Mouse (Mus musculus) liver, embryonic 14.5 days (tissue): ENCODE data around the gene Inka1. TPM values are rescaled to one million over a fixed set of nuclear protein-coding genes. Genes with fewer than 3 reads are reported as not detected.
A peak's percentile ranks its signal among the peaks of the same experiment; 100 is the strongest.

Experiments used
- ATAC-seq: fragments of 200-750 bp; cut with Nextera tagmentation; 2 replicates; pipeline ENCODE4 v1.8.0; 2017; ENCODE audit warnings: moderate number of reproducible peaks, mild to moderate bottlenecking, moderate library complexity; ENCODE audit not compliant: insufficient read depth
- DNase-seq, 3 experiments: peaks; one replicate each; pipeline ENCODE4 v3.0.0-alpha.2; 2012 to 2013; ENCODE audit warnings: low read depth in 3 of 3, low spot score in 3 of 3
- H3K27ac ChIP-seq: fragments of 300-500 bp; sonication (generic); 2 replicates; pipeline ENCODE4 v1.5.1; 2014; ENCODE audit warnings: moderate library complexity, mild to moderate bottlenecking, control low read depth, inconsistent platforms
- H3K27me3 ChIP-seq: fragments of 300-500 bp; sonication (generic); 2 replicates; pipeline ENCODE4 v1.6.1; 2014; ENCODE audit warnings: mild to moderate bottlenecking, low read length, moderate library complexity; ENCODE audit not compliant: control insufficient read depth, insufficient read depth
- H3K36me3 ChIP-seq: fragments of 300-500 bp; sonication (generic); replicated peaks from 2 replicates; pipeline ENCODE4 v1.6.1; 2014; ENCODE audit warnings: low read depth; ENCODE audit not compliant: control insufficient read depth, insufficient read depth
- H3K4me1 ChIP-seq, 2 experiments: fragments of 200-500 bp in 1 of 2; fragments of 300-500 bp in 1 of 2; sonication (generic) in 1 of 2; replicated peaks; 2 replicates each; pipeline ENCODE4 v1.6.1; 2012 to 2014; ENCODE audit warnings: antibody characterized with exemption in 1 of 2, inconsistent platforms in 1 of 2, low read length in 1 of 2; ENCODE audit not compliant: control insufficient read depth in 2 of 2, insufficient read depth in 2 of 2
- H3K4me2 ChIP-seq: fragments of 300-500 bp; sonication (generic); 2 replicates; pipeline ENCODE4 v1.6.1; 2014; ENCODE audit warnings: low read depth, mild to moderate bottlenecking, control low read depth, moderate library complexity
- H3K4me3 ChIP-seq, 2 experiments: fragments of 200-500 bp in 1 of 2; fragments of 300-500 bp in 1 of 2; sonication (generic) in 1 of 2; 2 replicates each; pipeline ENCODE4 v1.5.1; 2012 to 2014; ENCODE audit warnings: low read depth in 2 of 2, low read length in 2 of 2, mild to moderate bottlenecking in 2 of 2, control low read depth in 1 of 2, inconsistent platforms in 1 of 2, moderate library complexity in 1 of 2; ENCODE audit not compliant: insufficient read depth in 1 of 2
- H3K9ac ChIP-seq: fragments of 300-500 bp; sonication (generic); replicated peaks from 2 replicates; pipeline ENCODE4 v1.6.1; 2014; ENCODE audit warnings: mild to moderate bottlenecking, control low read depth, moderate library complexity
- H3K9me3 ChIP-seq: fragments of 300-500 bp; sonication (generic); 2 replicates; pipeline ENCODE4 v1.6.1; 2016; ENCODE audit warnings: low read length, mixed read lengths; ENCODE audit not compliant: control insufficient read depth
- CTCF ChIP-seq: IDR thresholded peaks from 2 replicates; pipeline ENCODE4 v1.5.1; 2016; ENCODE audit warnings: antibody characterized with exemption, low read depth, control low read depth
- EP300 ChIP-seq: IDR thresholded peaks from 2 replicates; pipeline ENCODE4 v1.6.1; 2016; ENCODE audit warnings: antibody characterized with exemption, low read depth
- WGBS: fragments of 180-500 bp; shearing (Covaris S2); extraction: QIAGEN DNeasy Blood & Tissue Kit; methylation state at CpG from one replicate; pipeline ENCODE4 v1.1.7; 2014; ENCODE audit not compliant: insufficient replicate concordance; 5-methylcytosine and 5-hydroxymethylcytosine counted together
- polyA plus RNA-seq, 2 experiments: library from polyadenylated mRNA; depleted of rRNA in 1 of 2; stranded (reverse) in 1 of 2; unstranded in 1 of 2; fragments of >200 nt; fragmentation: Nextera tagmentation in 1 of 2; extraction: Ambion mirVana in 1 of 2; gene quantifications; 2 replicates each; pipeline versions ENCODE4 v1.2.1 to v1.2.3; 2012 to 2014

Inka1 gene
- polyA plus RNA-seq, 2 experiments, result 33.0 to 51.6 TPM

DNA sequence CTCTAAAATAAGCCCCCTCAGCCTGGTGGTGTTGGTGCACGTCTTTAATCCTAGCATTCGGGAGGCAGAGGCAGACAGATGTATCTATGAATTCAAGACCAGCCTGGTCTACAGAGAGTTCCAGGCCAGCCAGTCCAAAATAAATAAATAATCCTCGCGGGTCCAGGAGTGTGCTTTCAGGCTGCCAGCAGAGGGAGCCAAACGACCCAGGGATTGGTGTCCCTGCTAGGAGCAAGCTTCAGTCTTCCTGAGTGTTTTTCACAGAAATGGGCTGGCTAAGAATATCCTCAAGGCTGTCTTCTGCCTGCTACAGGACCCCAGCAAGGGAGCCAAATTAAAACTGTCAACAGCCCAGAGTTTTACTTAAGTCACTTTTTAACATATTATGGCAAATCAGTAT is 22.0 kb downstream of the Inka1 start:
- Histone ChIP-seq H3K4me1 (peaks cover 0 to 4% of the 10 kb centered on the region in 2 experiments; a peak in 2 of 4 replicates), H3K4me3 (no peak overlapping the region), H3K9me3 (no peaks in the 10 kb centered on the region), H3K27ac (peak overlapping the region; percentile 21), H3K36me3 (peaks cover 33% of the 10 kb centered on the region), H3K9ac (no peak overlapping the region; the same call in 1 of the 2 replicates), H3K27me3 (no peaks in the 10 kb centered on the region), H3K4me2 (no peak overlapping the region)
- WGBS, result 12% methylated on average over 5 of the region's 5 CpGs
- ATAC-seq (peak; percentile 70), DNase-seq (peak; percentile 70 to 77 (median 71))
- TF ChIP-seq CTCF (peak; percentile 98), EP300 (peak; percentile 48; the same call in 1 of the 2 replicates)

DNA sequence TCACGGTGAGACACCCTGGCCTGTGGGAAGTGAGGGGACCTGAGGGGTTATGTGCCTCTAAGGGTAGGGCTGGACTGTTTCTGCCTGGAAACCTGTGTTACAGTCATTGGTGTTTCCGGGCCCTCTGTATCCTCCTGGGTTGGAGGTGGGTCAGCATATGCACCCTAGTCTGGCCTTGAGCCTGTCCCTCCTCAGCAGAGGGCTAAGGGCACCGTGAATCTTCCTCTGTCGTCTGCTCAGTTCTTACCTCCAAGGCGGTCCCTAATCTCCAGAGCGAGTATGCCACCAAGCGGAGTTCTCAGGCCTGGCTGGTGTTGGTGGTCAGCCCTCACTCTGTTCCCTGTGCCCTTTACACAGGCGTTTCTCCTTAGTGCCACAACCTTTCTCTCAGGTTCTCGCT is 22.8 kb downstream of the Inka1 start:
- 84% methylated on average over 9 of the region's 9 CpGs for WGBS
- Histone ChIP-seq H3K4me1 (peaks cover 0 to 4% of the 10 kb centered on the region in 2 experiments; a peak in 2 of 4 replicates), H3K27ac (no peak overlapping the region), H3K4me3 (no peak overlapping the region), H3K27me3 (no peaks in the 10 kb centered on the region), H3K9ac (no peak overlapping the region), H3K9me3 (no peaks in the 10 kb centered on the region), H3K4me2 (no peak overlapping the region), H3K36me3 (peaks cover 37% of the 10 kb centered on the region)
- DNase-seq (no peak), ATAC-seq (no peak)
- no peak for TF ChIP-seq EP300
- no peak for TF ChIP-seq CTCF

GRCm38 (mm10) chr9:107961881-107962280 is 23.8 kb downstream of the Inka1 start:
- Histone ChIP-seq H3K9ac (no peak overlapping the region), H3K36me3 (peaks cover 46% of the 10 kb centered on the region), H3K4me1 (peaks cover 0 to 4% of the 10 kb centered on the region in 2 experiments; a peak in 2 of 4 replicates), H3K4me3 (no peak overlapping the region), H3K27me3 (no peaks in the 10 kb centered on the region), H3K4me2 (no peak overlapping the region), H3K9me3 (no peaks in the 10 kb centered on the region), H3K27ac (no peak overlapping the region)
- TF ChIP-seq CTCF, result peak; percentile 55
- no peak for TF ChIP-seq EP300
- no peak for ATAC-seq
- WGBS, result 60% methylated on average over 5 of the region's 5 CpGs
- DNase-seq, result no peak

- H3K36me3 ChIP-seq, result peaks cover 46% of the 10 kb centered on the region
- H3K27me3 ChIP-seq, result no peaks in the 10 kb centered on the region
- H3K9ac ChIP-seq, result no peak overlapping the region
- DNase-seq, result no peak
- H3K27ac ChIP-seq, result no peak overlapping the region
- TF ChIP-seq EP300 (no peak), CTCF (no peak)
- peaks cover 0 to 4% of the 10 kb centered on the region in 2 experiments; a peak in 1 of 4 replicates for H3K4me1 ChIP-seq
- no peak for ATAC-seq
- H3K4me2 ChIP-seq, result no peak overlapping the region
- 91% methylated on average over 10 of the region's 10 CpGs for WGBS
- H3K4me3 ChIP-seq, result no peak overlapping the region
- no peaks in the 10 kb centered on the region for H3K9me3 ChIP-seq
These were observed 24.3 kb downstream of the Inka1 start for GRCm38 (mm10) chr9:107961351-107961762.

DNA sequence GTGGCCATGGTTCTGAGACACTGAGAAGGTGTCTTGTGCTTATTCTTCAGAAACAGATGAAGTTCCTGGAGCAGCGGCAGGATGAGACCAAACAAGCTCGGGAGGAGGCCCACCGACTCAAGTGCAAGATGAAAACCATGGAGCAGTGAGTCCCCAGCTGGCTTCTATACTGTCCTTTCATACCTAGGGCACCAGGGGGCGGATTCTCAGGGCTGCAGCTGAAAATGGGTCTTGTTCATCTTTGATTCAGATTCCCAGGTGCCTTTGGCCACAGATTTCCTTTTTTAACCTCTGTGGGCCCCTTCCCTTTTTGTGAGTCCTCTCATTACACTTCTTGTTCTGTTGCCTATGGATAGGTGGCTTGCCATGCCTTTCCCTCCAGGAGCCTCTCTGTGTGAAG is 24.8 kb downstream of the Inka1 start:
- Histone ChIP-seq H3K4me2 (no peak overlapping the region), H3K9me3 (no peaks in the 10 kb centered on the region), H3K4me1 (peaks cover 0 to 4% of the 10 kb centered on the region in 2 experiments; a peak in 1 of 4 replicates), H3K27ac (no peak overlapping the region), H3K36me3 (peaks cover 46% of the 10 kb centered on the region), H3K4me3 (no peak overlapping the region), H3K27me3 (no peaks in the 10 kb centered on the region), H3K9ac (no peak overlapping the region)
- TF ChIP-seq EP300 (no peak), CTCF (peak; percentile 51)
- no peak for DNase-seq
- WGBS, result 61% methylated on average over 4 of the region's 4 CpGs
- no peak for ATAC-seq
